15 mouse cellular contexts compared by ENCODE assay signal in genomic region chr11:88184632-88185180, GRCm38 (mm10).
"Had no signal": no experiment of that assay in that cellular context is flagged by ENCODE, and none has a peak within 500 bp of the region (broad histone marks: within the 10 kb centered on the region; RNA-seq: fewer than 3 reads in every experiment).

No protein-coding gene starts in this region.

- H3K27ac ChIP-seq: kidney, postnatal 0 days; limb, embryonic 15.5 days; liver, embryonic 12.5 days; midbrain, embryonic 12.5 days; stomach, embryonic 15.5 days had no signal

- ATAC-seq: liver, embryonic 12.5 days had no signal

- H3K36me3 ChIP-seq: liver, embryonic 12.5 days; stomach, embryonic 15.5 days had no signal

- DNase-seq: kidney, postnatal 36 days; layer of hippocampus, adult 9-11 months; layer of hippocampus, postnatal 36 days; lung, embryonic 14.5 days; lung, postnatal 10 days; lung, postnatal 4 days; right cerebral cortex, postnatal 4 days; thymus, adult 2 months; thymus, postnatal 25 days had no signal

- H3K27me3 ChIP-seq: limb, embryonic 15.5 days; megakaryocyte, embryonic 14.5 days; stomach, embryonic 15.5 days had no signal

- H3K4me2 ChIP-seq: limb, embryonic 15.5 days; liver, embryonic 12.5 days; lung, embryonic 14.5 days; midbrain, embryonic 12.5 days; stomach, embryonic 15.5 days had no signal

- H3K9ac ChIP-seq: limb, embryonic 15.5 days; liver, embryonic 12.5 days; lung, embryonic 14.5 days; midbrain, embryonic 12.5 days; stomach, embryonic 15.5 days had no signal

- H3K4me3 ChIP-seq: limb, embryonic 15.5 days; liver, embryonic 12.5 days; megakaryocyte, embryonic 14.5 days; midbrain, embryonic 12.5 days; stomach, embryonic 15.5 days had no signal

- H3K9me3 ChIP-seq: limb, embryonic 15.5 days; liver, embryonic 12.5 days; megakaryocyte, embryonic 14.5 days; midbrain, embryonic 12.5 days; stomach, embryonic 15.5 days had no signal
